Mouse (Mus musculus): ENCODE measurements around the gene Mef2d. TPM values are rescaled to one million over a fixed set of nuclear protein-coding genes. Genes with fewer than 3 reads are reported as not detected.

The Mef2d gene
- polyA plus RNA-seq, 1 experiment, result 64.7 TPM

DNA sequence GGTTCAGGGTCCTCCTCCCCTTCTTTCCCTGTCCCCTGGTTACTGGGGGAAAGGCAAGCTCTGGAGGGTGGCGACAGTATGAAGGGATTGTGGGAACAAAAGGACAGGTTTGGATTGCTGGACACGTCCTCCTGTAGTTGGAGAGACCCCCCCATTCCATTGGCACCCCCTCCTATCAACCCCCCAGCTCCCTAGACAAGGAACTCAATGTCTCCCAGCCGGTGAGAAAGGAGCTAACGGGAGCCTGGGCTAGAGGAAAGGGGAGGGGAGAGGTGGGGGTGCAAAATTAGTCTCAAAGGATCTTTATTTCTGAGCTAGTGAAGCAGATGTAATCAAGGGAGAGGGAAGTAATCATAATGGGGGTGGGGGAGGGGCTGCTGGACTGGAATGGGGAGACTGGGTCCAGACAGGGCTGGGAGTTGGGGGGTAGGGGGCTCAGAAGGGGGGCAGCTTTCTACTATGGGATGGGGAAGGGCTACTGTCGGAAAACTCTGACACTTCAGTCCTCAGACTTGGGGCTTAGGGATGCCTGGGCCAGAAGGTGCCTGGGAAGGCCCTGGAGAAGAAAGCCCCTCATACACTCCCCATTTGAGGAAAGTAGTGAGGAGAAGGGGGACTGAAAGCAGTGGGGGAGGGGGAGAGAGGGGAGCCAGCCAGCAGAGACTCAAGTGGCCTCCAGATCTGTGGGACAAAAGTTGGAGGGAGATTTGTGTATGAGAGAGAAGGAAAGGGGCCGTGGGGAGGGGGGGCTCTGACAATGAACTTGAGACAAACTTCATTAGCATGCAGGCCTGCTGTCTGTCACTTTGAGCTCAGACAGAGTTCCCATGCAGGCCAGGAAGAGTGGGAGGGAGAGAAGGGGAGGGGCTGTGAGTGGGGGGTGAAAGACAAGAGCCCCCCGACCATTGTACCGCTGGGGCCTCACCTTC is 63.7 kb downstream of the Mef2d start:
- Histone ChIP-seq H3K4me3 (replicated peaks; ENCODE audit: control insufficient read depth, low read depth, low read length) (no peak overlapping the region), H3K4me1 (ENCODE audit: control insufficient read depth, insufficient read depth, low read length) (no peaks in the 10 kb centered on the region), H3K27ac (ENCODE audit: control insufficient read depth, insufficient read depth, low read depth, low read length, poor library complexity) (no peak overlapping the region)
- TF ChIP-seq CTCF (IDR thresholded peaks at IDR 0.05; ENCODE audit: control insufficient read depth, insufficient read depth, low read length) (no peak), POLR2A (IDR thresholded peaks at IDR 0.05; ENCODE audit: borderline replicate concordance, control insufficient read depth, low read depth, low read length) (no peak)
- WGBS, result 14% methylated on average over 8 of the region's 8 CpGs

DNA sequence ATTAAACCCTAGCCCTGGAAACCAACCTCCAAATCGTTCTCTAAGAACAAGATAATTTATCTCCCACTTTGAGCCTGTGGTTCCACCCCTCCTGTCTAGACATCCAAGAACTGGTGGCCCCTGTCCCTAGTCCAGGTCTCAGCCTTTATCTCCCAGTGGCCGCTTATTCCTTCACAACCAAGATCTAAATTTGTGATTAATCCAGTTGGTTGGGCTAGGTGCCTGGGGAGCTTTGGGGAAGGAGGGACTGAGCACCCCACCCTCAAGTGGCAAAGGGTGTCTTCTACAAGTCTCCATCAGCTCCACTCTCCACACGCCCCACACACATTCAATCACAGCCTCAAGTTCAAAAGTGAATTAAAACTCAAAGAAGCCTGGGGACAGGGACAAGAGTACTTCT is 64.3 kb downstream of the Mef2d start:
- no peak for TF ChIP-seq POLR2A (IDR thresholded peaks at IDR 0.05; ENCODE audit: borderline replicate concordance, control insufficient read depth, low read depth, low read length)
- no peak for TF ChIP-seq CTCF (IDR thresholded peaks at IDR 0.05; ENCODE audit: control insufficient read depth, insufficient read depth, low read length)
- no peak overlapping the region for H3K4me3 ChIP-seq (replicated peaks; ENCODE audit: control insufficient read depth, low read depth, low read length)
- H3K4me1 ChIP-seq (ENCODE audit: control insufficient read depth, insufficient read depth, low read length), result no peaks in the 10 kb centered on the region
- H3K27ac ChIP-seq (ENCODE audit: control insufficient read depth, insufficient read depth, low read depth, low read length, poor library complexity), result no peak overlapping the region
- WGBS, result 14% methylated on average over 3 of the region's 3 CpGs

DNA sequence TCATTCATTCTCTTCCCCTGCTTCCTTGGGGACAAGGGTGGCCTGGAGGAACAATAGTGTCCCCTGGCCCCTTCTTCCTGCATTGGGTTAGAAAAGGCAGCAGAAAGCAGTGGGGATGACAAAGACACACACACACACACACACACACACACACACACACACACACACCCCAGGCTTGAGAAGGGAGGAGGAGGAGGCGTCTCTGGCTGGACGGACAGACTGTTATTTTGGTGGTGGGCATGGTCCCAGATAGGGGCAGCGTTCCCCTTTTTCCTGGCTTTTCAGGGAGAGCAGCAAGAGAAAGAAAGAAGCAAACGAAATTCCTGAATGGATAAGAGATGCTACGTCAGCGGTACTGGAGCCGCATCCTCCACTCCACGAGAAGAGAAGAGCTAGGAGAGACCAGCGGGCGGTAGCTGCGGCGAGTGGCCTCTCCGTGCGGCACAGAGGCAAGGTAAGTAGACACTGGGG is 64.8 kb downstream of the Mef2d start:
- Histone ChIP-seq H3K4me1 (ENCODE audit: control insufficient read depth, insufficient read depth, low read length) (no peaks in the 10 kb centered on the region), H3K27ac (ENCODE audit: control insufficient read depth, insufficient read depth, low read depth, low read length, poor library complexity) (no peak overlapping the region), H3K4me3 (replicated peaks; ENCODE audit: control insufficient read depth, low read depth, low read length) (no peak overlapping the region)
- TF ChIP-seq CTCF (IDR thresholded peaks at IDR 0.05; ENCODE audit: control insufficient read depth, insufficient read depth, low read length) (no peak), POLR2A (IDR thresholded peaks at IDR 0.05; ENCODE audit: borderline replicate concordance, control insufficient read depth, low read depth, low read length) (no peak)
- 11% methylated on average over 14 of the region's 14 CpGs for WGBS

DNA sequence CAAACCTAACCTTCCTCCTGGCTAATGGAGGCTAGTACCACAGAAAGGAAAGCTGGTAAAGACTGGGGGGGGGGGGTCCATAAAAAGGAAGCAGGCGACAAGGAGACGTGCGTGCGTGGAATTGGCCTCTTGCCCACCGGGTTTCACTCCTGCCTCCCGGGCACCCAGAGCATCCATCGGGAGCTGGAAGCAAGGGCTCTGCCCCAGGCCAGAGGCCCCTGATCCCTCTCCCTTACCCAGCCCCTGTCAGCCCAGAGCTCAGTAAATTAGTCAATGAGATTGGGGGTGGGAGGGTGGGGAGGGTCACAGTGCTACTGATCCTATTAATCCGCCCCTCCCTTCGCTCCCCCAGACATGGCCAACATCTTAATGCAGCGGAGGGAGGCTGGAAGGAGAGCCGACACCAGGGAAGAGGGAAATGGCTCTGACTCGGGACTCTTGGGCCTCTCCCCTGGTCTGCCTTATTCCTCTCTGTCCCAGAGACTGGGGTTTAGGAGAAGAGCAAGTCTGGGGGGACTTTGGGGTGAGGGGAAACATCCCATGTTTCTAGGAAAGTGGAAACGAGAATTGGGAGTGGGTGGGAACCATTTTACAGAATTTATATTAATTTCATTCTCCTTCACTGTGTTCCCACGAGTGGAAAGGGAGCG is 65.4 kb downstream of the Mef2d start:
- Histone ChIP-seq H3K27ac (ENCODE audit: control insufficient read depth, insufficient read depth, low read depth, low read length, poor library complexity) (no peak overlapping the region), H3K4me1 (ENCODE audit: control insufficient read depth, insufficient read depth, low read length) (no peaks in the 10 kb centered on the region), H3K4me3 (replicated peaks; ENCODE audit: control insufficient read depth, low read depth, low read length) (no peak overlapping the region)
- TF ChIP-seq CTCF (IDR thresholded peaks at IDR 0.05; ENCODE audit: control insufficient read depth, insufficient read depth, low read length), result no peak
- no peak for TF ChIP-seq POLR2A (IDR thresholded peaks at IDR 0.05; ENCODE audit: borderline replicate concordance, control insufficient read depth, low read depth, low read length)
- 11% methylated on average over 15 of the region's 15 CpGs for WGBS

DNA sequence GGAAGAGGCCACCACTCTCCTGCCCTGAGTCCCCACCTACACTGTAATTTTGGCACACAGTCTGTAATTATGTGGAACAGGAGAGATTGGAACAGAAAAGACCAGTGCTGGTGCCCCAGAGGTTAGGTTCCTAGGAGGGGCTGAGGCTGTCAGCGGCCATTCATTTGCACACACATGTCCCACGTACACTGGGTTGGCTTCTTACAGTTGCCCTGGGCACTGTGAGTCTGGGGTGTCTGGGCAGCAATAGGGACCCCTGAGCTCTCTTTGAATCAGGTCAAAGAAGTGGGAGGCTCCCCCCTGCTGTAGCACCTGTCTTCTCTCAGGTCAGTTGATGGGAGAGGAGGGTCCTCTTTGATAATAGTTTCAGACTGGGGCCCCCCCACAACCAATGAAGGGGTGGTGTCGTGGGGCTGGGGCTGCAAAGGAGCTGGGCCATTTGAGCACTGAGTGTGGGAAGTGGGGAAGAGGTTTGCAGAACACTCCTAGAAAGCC is 66.1 kb downstream of the Mef2d start:
- TF ChIP-seq CTCF (IDR thresholded peaks at IDR 0.05; ENCODE audit: control insufficient read depth, insufficient read depth, low read length), result no peak
- TF ChIP-seq POLR2A (IDR thresholded peaks at IDR 0.05; ENCODE audit: borderline replicate concordance, control insufficient read depth, low read depth, low read length), result no peak
- WGBS, result 26% methylated on average over 3 of the region's 3 CpGs
- no peak overlapping the region for H3K27ac ChIP-seq (ENCODE audit: control insufficient read depth, insufficient read depth, low read depth, low read length, poor library complexity)
- no peaks in the 10 kb centered on the region for H3K4me1 ChIP-seq (ENCODE audit: control insufficient read depth, insufficient read depth, low read length)
- no peak overlapping the region for H3K4me3 ChIP-seq (replicated peaks; ENCODE audit: control insufficient read depth, low read depth, low read length)

DNA sequence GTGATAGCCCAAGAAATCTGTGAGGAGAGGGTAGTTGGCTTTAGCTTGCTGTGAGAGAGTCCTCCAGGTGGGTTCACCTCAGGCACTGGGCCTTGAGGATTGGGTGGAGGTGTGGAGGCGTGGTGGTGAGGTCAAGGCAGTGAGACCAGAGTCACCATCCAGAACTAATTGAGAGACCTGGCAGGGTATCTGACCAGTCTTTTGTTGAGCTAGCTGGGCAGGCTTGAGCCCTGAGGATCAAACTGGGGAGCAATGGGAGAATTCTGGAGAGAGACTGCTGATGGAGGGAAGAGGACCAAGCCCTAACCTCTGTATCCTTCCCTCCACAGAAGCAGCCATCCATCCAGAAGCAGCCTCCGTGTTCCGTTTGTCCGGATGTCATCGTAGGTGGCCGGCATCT is 67.1 kb downstream of the Mef2d start:
- TF ChIP-seq POLR2A (IDR thresholded peaks at IDR 0.05; ENCODE audit: borderline replicate concordance, control insufficient read depth, low read depth, low read length) (no peak), CTCF (IDR thresholded peaks at IDR 0.05; ENCODE audit: control insufficient read depth, insufficient read depth, low read length) (no peak)
- Histone ChIP-seq H3K4me3 (replicated peaks; ENCODE audit: control insufficient read depth, low read depth, low read length) (no peak overlapping the region), H3K27ac (ENCODE audit: control insufficient read depth, insufficient read depth, low read depth, low read length, poor library complexity) (no peak overlapping the region), H3K4me1 (ENCODE audit: control insufficient read depth, insufficient read depth, low read length) (no peaks in the 10 kb centered on the region)
- WGBS, result 5% methylated on average over 6 of the region's 6 CpGs

DNA sequence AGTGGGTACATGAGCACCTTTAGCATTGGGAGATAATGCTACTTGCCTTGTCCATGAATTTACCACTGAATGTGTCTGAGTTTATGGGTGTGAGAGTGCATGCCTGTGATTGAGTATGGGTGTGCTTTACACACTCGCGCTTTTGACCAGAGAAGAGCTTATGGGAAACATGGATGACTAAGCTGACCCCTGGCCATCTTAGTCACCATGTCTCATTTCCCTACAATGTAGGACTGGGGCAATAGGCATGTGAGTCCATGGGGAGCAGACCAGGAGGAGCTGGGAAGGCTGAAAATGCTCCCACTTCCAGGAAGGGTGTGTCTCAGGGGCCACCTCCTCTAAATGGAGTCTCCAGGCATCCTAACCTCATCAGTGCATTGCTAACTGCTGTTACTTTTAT is 67.9 kb downstream of the Mef2d start:
- WGBS, result 31% methylated on average over 2 of the region's 2 CpGs
- Histone ChIP-seq H3K4me1 (ENCODE audit: control insufficient read depth, insufficient read depth, low read length) (no peaks in the 10 kb centered on the region; the same call in 1 of the 2 replicates), H3K27ac (ENCODE audit: control insufficient read depth, insufficient read depth, low read depth, low read length, poor library complexity) (no peak overlapping the region), H3K4me3 (replicated peaks; ENCODE audit: control insufficient read depth, low read depth, low read length) (no peak overlapping the region)
- TF ChIP-seq CTCF (IDR thresholded peaks at IDR 0.05; ENCODE audit: control insufficient read depth, insufficient read depth, low read length) (no peak), POLR2A (IDR thresholded peaks at IDR 0.05; ENCODE audit: borderline replicate concordance, control insufficient read depth, low read depth, low read length) (no peak)

DNA sequence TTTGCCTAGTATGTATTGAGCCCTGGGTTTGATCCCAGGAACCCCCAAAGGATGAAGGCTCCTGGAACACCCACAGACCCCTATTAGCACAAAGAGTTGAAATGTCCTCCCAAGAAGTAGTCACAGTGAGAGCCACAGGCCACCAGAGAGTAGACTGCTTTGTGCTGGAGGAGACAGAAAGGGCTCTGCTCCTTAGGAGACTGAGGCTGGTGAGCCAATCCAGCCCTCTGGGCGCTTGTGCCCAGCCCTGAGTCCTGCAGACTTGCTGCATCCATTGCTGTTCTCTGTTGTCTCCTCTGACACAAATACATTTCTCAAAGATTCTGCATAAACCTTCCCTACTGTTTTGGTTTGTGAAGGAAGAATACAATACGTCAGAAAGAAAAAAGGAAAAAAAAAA is 68.7 kb downstream of the Mef2d start:
- Histone ChIP-seq H3K27ac (ENCODE audit: control insufficient read depth, insufficient read depth, low read depth, low read length, poor library complexity) (no peak overlapping the region), H3K4me1 (ENCODE audit: control insufficient read depth, insufficient read depth, low read length) (no peaks in the 10 kb centered on the region; the same call in 1 of the 2 replicates), H3K4me3 (replicated peaks; ENCODE audit: control insufficient read depth, low read depth, low read length) (no peak overlapping the region)
- TF ChIP-seq POLR2A (IDR thresholded peaks at IDR 0.05; ENCODE audit: borderline replicate concordance, control insufficient read depth, low read depth, low read length) (no peak), CTCF (IDR thresholded peaks at IDR 0.05; ENCODE audit: control insufficient read depth, insufficient read depth, low read length) (no peak)
- 24% methylated on average over 2 of the region's 2 CpGs for WGBS

Measured in bone marrow, adult 2 months (tissue).